19 mouse cellular contexts compared by ENCODE assay signal in genomic region chr2:59655471-59655870, GRCm38 (mm10). TPM values are rescaled to one million over a fixed set of nuclear protein-coding genes. Genes with fewer than 3 reads are reported as not detected.
DNase-seq lines count a peak whose midpoint lies in the region; ATAC-seq and TF ChIP-seq lines count a peak whose summit lies in the region.
"Had no signal": no experiment of that assay in that cellular context is flagged by ENCODE, and none has a peak within 500 bp of the region (broad histone marks: within the 10 kb centered on the region; RNA-seq: fewer than 3 reads in every experiment).

No protein-coding gene starts in this region.

- intact Hi-C loops in heart, adult 2 months (cut with DNase I): no loop called here

- H3K36me3 ChIP-seq in heart, adult 2 months (ENCODE audit: control insufficient read depth, insufficient read depth, low read length): peaks cover 4% of the 10 kb centered on the region; the same call in 1 of the 2 replicates
- H3K36me3 ChIP-seq in heart, embryonic 11.5 days (ENCODE audit: control insufficient read depth, insufficient read depth, low read length): no peaks in the 10 kb centered on the region; the same call in 1 of the 2 replicates
- no peaks in the 10 kb centered on the region for H3K36me3 ChIP-seq in stomach, embryonic 15.5 days
- no peaks in the 10 kb centered on the region for H3K36me3 ChIP-seq in stomach, postnatal 0 days (ENCODE audit: control insufficient read depth, insufficient read depth, low read length)
- no peaks in the 10 kb centered on the region for H3K36me3 ChIP-seq in intestine, embryonic 15.5 days

- DNase-seq in cerebellum, postnatal 4 days (ENCODE audit: low spot score in 2 of 2): no peak
- DNase-seq in heart, adult 2 months: no peak
- DNase-seq in stomach, postnatal 0 days (ENCODE audit: low spot score): no peak
- DNase-seq in urinary bladder, postnatal 25 days (ENCODE audit: low spot score): no peak
- DNase-seq: adrenal gland, postnatal 10 days; liver, postnatal 0 days; lung, postnatal 14 days; thymus, postnatal 36 days had no signal

- no peaks in the 10 kb centered on the region for H3K9me3 ChIP-seq in heart, embryonic 11.5 days (replicated peaks; ENCODE audit: control insufficient read depth, low read length)
- no peaks in the 10 kb centered on the region for H3K9me3 ChIP-seq in stomach, embryonic 15.5 days
- H3K9me3 ChIP-seq in stomach, postnatal 0 days (ENCODE audit: control insufficient read depth, low read length): no peaks in the 10 kb centered on the region
- H3K9me3 ChIP-seq in intestine, embryonic 15.5 days: no peaks in the 10 kb centered on the region
- H3K9me3 ChIP-seq: heart, embryonic 10.5 days; kidney, embryonic 15.5 days; limb, embryonic 10.5 days had no signal

- peaks cover 18% of the 10 kb centered on the region for H3K4me1 ChIP-seq in heart, adult 2 months (ENCODE audit: control insufficient read depth, insufficient read depth, low read length)
- peaks cover 43% of the 10 kb centered on the region for H3K4me1 ChIP-seq in heart, embryonic 11.5 days (ENCODE audit: control insufficient read depth, insufficient read depth, low read length)
- H3K4me1 ChIP-seq in stomach, embryonic 15.5 days: 0 out of 2 replicates have a peak, but pooled peaks cover 6% of the 10 kb centered on the region
- H3K4me1 ChIP-seq in stomach, postnatal 0 days (replicated peaks; ENCODE audit: control insufficient read depth, insufficient read depth): no peaks in the 10 kb centered on the region
- H3K4me1 ChIP-seq in intestine, embryonic 15.5 days (replicated peaks): peaks cover 9% of the 10 kb centered on the region

- H3K79me2 ChIP-seq in heart, adult 2 months (replicated peaks; ENCODE audit: control insufficient read depth, insufficient read depth, low read length): peaks cover 1% of the 10 kb centered on the region; the same call in 1 of the 2 replicates

- H3K27me3 ChIP-seq in heart, adult 2 months (ENCODE audit: control insufficient read depth, insufficient read depth, low read length): no peaks in the 10 kb centered on the region
- no peaks in the 10 kb centered on the region for H3K27me3 ChIP-seq in heart, embryonic 11.5 days (ENCODE audit: control insufficient read depth, insufficient read depth, low read length)
- H3K27me3 ChIP-seq in stomach, embryonic 15.5 days (replicated peaks): no peaks in the 10 kb centered on the region
- H3K27me3 ChIP-seq in stomach, postnatal 0 days (ENCODE audit: control insufficient read depth, insufficient read depth, low read length): no peaks in the 10 kb centered on the region
- no peaks in the 10 kb centered on the region for H3K27me3 ChIP-seq in intestine, embryonic 15.5 days (replicated peaks)
- H3K27me3 ChIP-seq: kidney, embryonic 15.5 days had no signal

- H3K4me2 ChIP-seq in heart, embryonic 11.5 days: no peak overlapping the region
- H3K4me2 ChIP-seq in stomach, embryonic 15.5 days: no peak overlapping the region
- no peak overlapping the region for H3K4me2 ChIP-seq in stomach, postnatal 0 days (replicated peaks; ENCODE audit: low read depth)
- H3K4me2 ChIP-seq in intestine, embryonic 15.5 days (replicated peaks): no peak overlapping the region
- H3K4me2 ChIP-seq: hindbrain, embryonic 14.5 days; kidney, embryonic 15.5 days had no signal

- H3K4me3 ChIP-seq in heart, adult 2 months: no peak overlapping the region
- no peak overlapping the region for H3K4me3 ChIP-seq in heart, embryonic 11.5 days (ENCODE audit: low read depth, low read length)
- no peak overlapping the region for H3K4me3 ChIP-seq in stomach, embryonic 15.5 days (replicated peaks)
- H3K4me3 ChIP-seq in stomach, postnatal 0 days (ENCODE audit: low read depth, low read length): no peak overlapping the region
- no peak overlapping the region for H3K4me3 ChIP-seq in intestine, embryonic 15.5 days (replicated peaks)
- H3K4me3 ChIP-seq: erythroblast, embryonic 14.5 days; heart, embryonic 10.5 days; kidney, embryonic 15.5 days; limb, embryonic 10.5 days had no signal

- peak; percentile 65 for ATAC-seq in cerebellum, adult (ENCODE audit: insufficient number of reproducible peaks, low FRiP score, low TSS enrichment)
- ATAC-seq in heart, embryonic 11.5 days (replicated peaks; ENCODE audit: insufficient number of reproducible peaks, low FRiP score, low TSS enrichment): no peak
- ATAC-seq in stomach, embryonic 15.5 days (ENCODE audit: insufficient read depth, low FRiP score, low read depth): no peak
- ATAC-seq in stomach, postnatal 0 days (ENCODE audit: low FRiP score, low TSS enrichment): no peak
- ATAC-seq in intestine, embryonic 15.5 days: no peak
- ATAC-seq: activated CD4-positive, CD25-positive, alpha-beta regulatory T cell, adult 4 months; intestine, embryonic 16.5 days; liver, postnatal 0 days had no signal

- whole genome bisulfite sequencing in heart, adult 2 months: 35% methylated on average over 7 of the region's 7 CpGs
- 52% methylated on average over 7 of the region's 7 CpGs for WGBS in heart, embryonic 11.5 days (ENCODE audit: insufficient replicate concordance)
- WGBS in stomach, embryonic 15.5 days: 52% methylated on average over 7 of the region's 7 CpGs
- 49% methylated on average over 7 of the region's 7 CpGs for WGBS in stomach, postnatal 0 days
- WGBS in intestine, embryonic 15.5 days: 45% methylated on average over 7 of the region's 7 CpGs

- no peak for TF ChIP-seq CTCF in heart, adult 2 months (IDR thresholded peaks at IDR 0.05)
- no peak for TF ChIP-seq CTCF in stomach, postnatal 0 days (IDR thresholded peaks at IDR 0.05; ENCODE audit: low read depth)

- no peak for TF ChIP-seq EP300 in heart, adult 2 months (IDR thresholded peaks at IDR 0.05; ENCODE audit: insufficient read depth, low read depth, low read length)
- TF ChIP-seq EP300 in stomach, postnatal 0 days (optimal IDR thresholded peaks at IDR 0.05): no peak

- no peak overlapping the region for H3K9ac ChIP-seq in heart, adult 2 months (ENCODE audit: low read depth, low read length)
- no peak overlapping the region for H3K9ac ChIP-seq in heart, embryonic 11.5 days (ENCODE audit: low read depth, low read length)
- H3K9ac ChIP-seq in stomach, embryonic 15.5 days: no peak overlapping the region
- H3K9ac ChIP-seq in stomach, postnatal 0 days (ENCODE audit: low read length): no peak overlapping the region
- no peak overlapping the region for H3K9ac ChIP-seq in intestine, embryonic 15.5 days
- H3K9ac ChIP-seq: hindbrain, embryonic 14.5 days; kidney, embryonic 15.5 days; liver, postnatal 0 days had no signal

- peak overlapping the region; percentile 4; the same call in 1 of the 2 replicates for H3K27ac ChIP-seq in heart, adult 2 months
- no peak overlapping the region for H3K27ac ChIP-seq in heart, embryonic 11.5 days (ENCODE audit: low read depth, low read length)
- H3K27ac ChIP-seq in stomach, embryonic 15.5 days: 0 out of 2 replicates have a peak overlapping the region, but pooled peaks have one; percentile 24
- H3K27ac ChIP-seq in stomach, postnatal 0 days (replicated peaks): no peak overlapping the region
- H3K27ac ChIP-seq in intestine, embryonic 15.5 days: no peak overlapping the region
- H3K27ac ChIP-seq: heart, embryonic 10.5 days; hindbrain, embryonic 14.5 days; kidney, embryonic 15.5 days; limb, embryonic 10.5 days had no signal

- no peak for TF ChIP-seq POLR2A in heart, adult 2 months (IDR thresholded peaks at IDR 0.05; ENCODE audit: insufficient read depth, low read depth, low read length)

RNA-seq across cellular contexts. Expression of gene Tanc1, which starts 43.6 kb away (rescaled TPM):
- 10 to 100 TPM; 25.6 to 26.2 TPM for total RNA-seq in heart, adult 2 months (2021)
- 8.1 and 13.9 TPM in 2 replicates for polyA plus RNA-seq in heart, adult 2 months (2012; rRNA removed)
- polyA plus RNA-seq in heart, embryonic 11.5 days (2014; fragmentation: Nextera tagmentation; extraction: Ambion mirVana): 26.0 and 30.6 TPM in 2 replicates
- polyA plus RNA-seq in stomach, embryonic 15.5 days (2015; fragmentation: Nextera tagmentation; extraction: Ambion mirVana): 28.1 and 28.8 TPM in 2 replicates
- 13.4 and 15.7 TPM in 2 replicates for polyA plus RNA-seq in stomach, postnatal 0 days (2015; fragmentation: Nextera tagmentation; extraction: Ambion mirVana)
- polyA plus RNA-seq in intestine, embryonic 15.5 days (2015; fragmentation: Nextera tagmentation; extraction: Ambion mirVana): 19.8 and 24.1 TPM in 2 replicates

Comparison
In these comparisons a context has a peak if more than half of its experiments do, and no peak if none do; other contexts are left out.
1. H3K27ac ChIP-seq: peak in heart, adult 2 months (single experiment) and stomach, embryonic 15.5 days (single experiment); none in heart, embryonic 11.5 days (single experiment), stomach, postnatal 0 days (single experiment) and intestine, embryonic 15.5 days (single experiment).